Mouse (Mus musculus): ENCODE measurements around the gene Ctsg. TPM values are rescaled to one million over a fixed set of nuclear protein-coding genes. Genes with fewer than 3 reads are reported as not detected.
"Not testable (repeated sequence)": the region's sequence is repeated elsewhere in the genome, so short reads cannot be mapped to it uniquely, and the experiment has no call there.

Ctsg gene
- not detected in 2 replicates for total RNA-seq (2012; rRNA removed)

- Histone ChIP-seq H3K4me1 (ENCODE audit: control insufficient read depth in 2 of 2, insufficient read depth in 2 of 2, low read length in 2 of 2, poor library complexity in 1 of 2) (no peaks in the 10 kb centered on the region), H3K9ac (ENCODE audit: insufficient read depth, low read depth, low read length, poor library complexity, severe bottlenecking) (no peak within 1 kb of the TSS), H3K36me3 (ENCODE audit: control insufficient read depth, insufficient read depth, low read length, poor library complexity, severe bottlenecking) (no peaks in the 10 kb centered on the region), H3K9me3 (ENCODE audit: control insufficient read depth, insufficient read depth, low read depth, low read length) (no peaks in the 10 kb centered on the region), H3K27ac (ENCODE audit: insufficient read depth, low read depth, low read length, poor library complexity, severe bottlenecking) (no peak within 1 kb of the TSS), H3K4me3 (ENCODE audit: insufficient read depth in 1 of 2, low read depth in 1 of 2, low read length in 2 of 2, poor library complexity in 1 of 2, severe bottlenecking in 1 of 2) (no peak within 1 kb of the TSS)
- TF ChIP-seq ZC3H11A (IDR thresholded peaks at IDR 0.05; ENCODE audit: borderline replicate concordance, low read depth, low read length) (no peak), CHD2 (IDR thresholded peaks at IDR 0.05; ENCODE audit: low read depth, low read length) (no peak), HCFC1 (IDR thresholded peaks at IDR 0.05; ENCODE audit: borderline replicate concordance, insufficient read depth, low read length) (no peak), MAFK (IDR thresholded peaks at IDR 0.05; ENCODE audit: insufficient read depth, low read depth, low read length) (no peak), ZNF384 (IDR thresholded peaks at IDR 0.05; ENCODE audit: low read depth, low read length) (no peak)
- in situ Hi-C loops (cut with MboI; ENCODE audit: low sequenced_read_pairs in 2 of 2, unreplicated experiment in 2 of 2) = no loop called here
- DNase-seq (ENCODE audit: low read depth, low spot score) = no peak
These were observed at the start of gene Ctsg for GRCm38 (mm10) chr14:56102386-56102785. Gene Ctsg, minus strand, starts transcription at chr14:56102574.

GRCm38 (mm10) chr14:56133675-56134074 is 31.3 kb upstream of the Ctsg start:
- H3K9me3 ChIP-seq (ENCODE audit: control insufficient read depth, insufficient read depth, low read depth, low read length); DNase-seq (ENCODE audit: low read depth, low spot score); in situ Hi-C loops (cut with MboI; ENCODE audit: low sequenced_read_pairs in 2 of 2, unreplicated experiment in 2 of 2); H3K4me1 ChIP-seq (ENCODE audit: control insufficient read depth in 2 of 2, insufficient read depth in 2 of 2, low read length in 2 of 2, poor library complexity in 1 of 2); H3K9ac ChIP-seq (ENCODE audit: insufficient read depth, low read depth, low read length, poor library complexity, severe bottlenecking); H3K36me3 ChIP-seq (ENCODE audit: control insufficient read depth, insufficient read depth, low read length, poor library complexity, severe bottlenecking); H3K27ac ChIP-seq (ENCODE audit: insufficient read depth, low read depth, low read length, poor library complexity, severe bottlenecking); H3K4me3 ChIP-seq (ENCODE audit: insufficient read depth in 1 of 2, low read depth in 1 of 2, low read length in 2 of 2, poor library complexity in 1 of 2, severe bottlenecking in 1 of 2): not testable (repeated sequence)

- H3K27ac ChIP-seq (ENCODE audit: insufficient read depth, low read depth, low read length, poor library complexity, severe bottlenecking); H3K9me3 ChIP-seq (ENCODE audit: control insufficient read depth, insufficient read depth, low read depth, low read length); H3K36me3 ChIP-seq (ENCODE audit: control insufficient read depth, insufficient read depth, low read length, poor library complexity, severe bottlenecking); H3K4me3 ChIP-seq (ENCODE audit: insufficient read depth in 1 of 2, low read depth in 1 of 2, low read length in 2 of 2, poor library complexity in 1 of 2, severe bottlenecking in 1 of 2); DNase-seq (ENCODE audit: low read depth, low spot score); in situ Hi-C loops (cut with MboI; ENCODE audit: low sequenced_read_pairs in 2 of 2, unreplicated experiment in 2 of 2); H3K4me1 ChIP-seq (ENCODE audit: control insufficient read depth in 2 of 2, insufficient read depth in 2 of 2, low read length in 2 of 2, poor library complexity in 1 of 2); H3K9ac ChIP-seq (ENCODE audit: insufficient read depth, low read depth, low read length, poor library complexity, severe bottlenecking): not testable (repeated sequence)
These were observed 30.1 kb upstream of the Ctsg start, which contains the start of gene Gzmd for GRCm38 (mm10) chr14:56132508-56132907. Gene Gzmd, minus strand, starts transcription at chr14:56132608.

GRCm38 (mm10) chr14:56128341-56128740 is 26.0 kb upstream of the Ctsg start:
- in situ Hi-C loops (cut with MboI; ENCODE audit: low sequenced_read_pairs in 2 of 2, unreplicated experiment in 2 of 2) = no loop called here
- Histone ChIP-seq H3K9ac (ENCODE audit: insufficient read depth, low read depth, low read length, poor library complexity, severe bottlenecking) (no peak overlapping the region), H3K4me3 (ENCODE audit: insufficient read depth in 1 of 2, low read depth in 1 of 2, low read length in 2 of 2, poor library complexity in 1 of 2, severe bottlenecking in 1 of 2) (no peak overlapping the region), H3K9me3 (ENCODE audit: control insufficient read depth, insufficient read depth, low read depth, low read length) (no peaks in the 10 kb centered on the region), H3K4me1 (ENCODE audit: control insufficient read depth in 2 of 2, insufficient read depth in 2 of 2, low read length in 2 of 2, poor library complexity in 1 of 2) (no peaks in the 10 kb centered on the region), H3K36me3 (ENCODE audit: control insufficient read depth, insufficient read depth, low read length, poor library complexity, severe bottlenecking) (no peaks in the 10 kb centered on the region), H3K27ac (ENCODE audit: insufficient read depth, low read depth, low read length, poor library complexity, severe bottlenecking) (no peak overlapping the region)
- TF ChIP-seq ZNF384 (IDR thresholded peaks at IDR 0.05; ENCODE audit: low read depth, low read length) (no peak), CHD2 (IDR thresholded peaks at IDR 0.05; ENCODE audit: low read depth, low read length) (no peak), MAFK (IDR thresholded peaks at IDR 0.05; ENCODE audit: insufficient read depth, low read depth, low read length) (no peak), ZC3H11A (IDR thresholded peaks at IDR 0.05; ENCODE audit: borderline replicate concordance, low read depth, low read length) (no peak), HCFC1 (IDR thresholded peaks at IDR 0.05; ENCODE audit: borderline replicate concordance, insufficient read depth, low read length) (no peak)
- DNase-seq (ENCODE audit: low read depth, low spot score) = peak; percentile 13

GRCm38 (mm10) chr14:56123516-56123915 is 21.1 kb upstream of the Ctsg start:
- H3K4me1 ChIP-seq (ENCODE audit: control insufficient read depth in 2 of 2, insufficient read depth in 2 of 2, low read length in 2 of 2, poor library complexity in 1 of 2) = no peaks in the 10 kb centered on the region
- H3K36me3 ChIP-seq (ENCODE audit: control insufficient read depth, insufficient read depth, low read length, poor library complexity, severe bottlenecking) = no peaks in the 10 kb centered on the region
- no peak overlapping the region for H3K27ac ChIP-seq (ENCODE audit: insufficient read depth, low read depth, low read length, poor library complexity, severe bottlenecking)
- H3K4me3 ChIP-seq (ENCODE audit: insufficient read depth in 1 of 2, low read depth in 1 of 2, low read length in 2 of 2, poor library complexity in 1 of 2, severe bottlenecking in 1 of 2) = no peak overlapping the region
- no peak overlapping the region for H3K9ac ChIP-seq (ENCODE audit: insufficient read depth, low read depth, low read length, poor library complexity, severe bottlenecking)
- TF ChIP-seq CHD2 (IDR thresholded peaks at IDR 0.05; ENCODE audit: low read depth, low read length) (no peak), ZC3H11A (IDR thresholded peaks at IDR 0.05; ENCODE audit: borderline replicate concordance, low read depth, low read length) (no peak), MAFK (IDR thresholded peaks at IDR 0.05; ENCODE audit: insufficient read depth, low read depth, low read length) (no peak), HCFC1 (IDR thresholded peaks at IDR 0.05; ENCODE audit: borderline replicate concordance, insufficient read depth, low read length) (no peak), ZNF384 (IDR thresholded peaks at IDR 0.05; ENCODE audit: low read depth, low read length) (no peak)
- no peaks in the 10 kb centered on the region for H3K9me3 ChIP-seq (ENCODE audit: control insufficient read depth, insufficient read depth, low read depth, low read length)
- no peak for DNase-seq (ENCODE audit: low read depth, low spot score)
- in situ Hi-C loops (cut with MboI; ENCODE audit: low sequenced_read_pairs in 2 of 2, unreplicated experiment in 2 of 2) = no loop called here
